Mouse (Mus musculus): ENCODE measurements around the gene Clstn1. TPM values are rescaled to one million over a fixed set of nuclear protein-coding genes. Genes with fewer than 3 reads are reported as not detected.
A peak's percentile ranks its signal among the peaks of the same experiment; 100 is the strongest.

Gene Clstn1
- polyA plus RNA-seq, 1 experiment from 2014 or later: 41.8 TPM

DNA sequence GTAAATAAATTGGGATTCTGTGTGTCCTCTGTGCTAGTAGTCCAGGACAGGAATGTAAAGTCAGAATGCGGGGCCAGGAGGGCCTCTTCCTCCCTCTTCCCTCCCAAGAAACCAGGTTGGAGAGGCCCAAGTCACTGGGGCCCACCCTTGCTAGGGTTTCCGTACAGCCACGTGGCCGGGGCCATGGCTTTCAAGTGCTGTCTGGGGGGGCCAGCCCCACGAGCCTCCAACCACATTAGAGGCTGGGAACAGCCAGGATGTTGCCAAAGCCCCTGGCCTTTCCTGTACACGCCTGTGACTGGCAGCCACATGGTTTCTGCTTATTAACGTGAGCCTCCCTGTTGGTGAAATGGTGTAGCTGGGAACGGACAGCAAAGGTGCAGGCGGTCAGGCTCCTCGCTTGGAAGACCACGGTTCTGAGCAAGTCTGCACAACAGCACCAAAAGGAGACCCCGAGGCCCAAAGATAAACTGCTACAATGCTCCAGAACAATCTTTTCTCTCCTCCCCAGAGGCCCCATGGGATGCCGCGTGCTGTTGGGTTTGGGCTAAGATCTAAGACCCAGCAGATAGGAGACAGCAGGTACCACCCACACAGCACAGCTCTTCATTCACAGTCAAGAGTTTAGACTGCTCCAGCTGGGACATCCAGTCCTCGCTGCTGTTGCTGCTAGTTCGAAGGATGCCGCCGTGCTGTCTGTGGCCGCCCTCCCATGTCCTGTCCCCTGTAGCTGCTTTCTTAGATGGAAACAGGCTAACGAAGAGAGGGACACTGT is 62.0 kb downstream of the Clstn1 start:
- WGBS: 81% methylated on average over 20 of the region's 20 CpGs
- H3K4me1 ChIP-seq: 0 out of 2 replicates have a peak, but pooled peaks cover 6% of the 10 kb centered on the region
- H3K4me3 ChIP-seq (replicated peaks): no peak overlapping the region
- H3K4me2 ChIP-seq: no peak overlapping the region
- H3K9ac ChIP-seq: no peak overlapping the region
- ATAC-seq (replicated peaks; ENCODE audit: low FRiP score): no peak
- H3K27ac ChIP-seq: no peak overlapping the region
- no peaks in the 10 kb centered on the region for H3K9me3 ChIP-seq (replicated peaks)
- no peaks in the 10 kb centered on the region for H3K27me3 ChIP-seq
- peaks cover 74% of the 10 kb centered on the region for H3K36me3 ChIP-seq

DNA sequence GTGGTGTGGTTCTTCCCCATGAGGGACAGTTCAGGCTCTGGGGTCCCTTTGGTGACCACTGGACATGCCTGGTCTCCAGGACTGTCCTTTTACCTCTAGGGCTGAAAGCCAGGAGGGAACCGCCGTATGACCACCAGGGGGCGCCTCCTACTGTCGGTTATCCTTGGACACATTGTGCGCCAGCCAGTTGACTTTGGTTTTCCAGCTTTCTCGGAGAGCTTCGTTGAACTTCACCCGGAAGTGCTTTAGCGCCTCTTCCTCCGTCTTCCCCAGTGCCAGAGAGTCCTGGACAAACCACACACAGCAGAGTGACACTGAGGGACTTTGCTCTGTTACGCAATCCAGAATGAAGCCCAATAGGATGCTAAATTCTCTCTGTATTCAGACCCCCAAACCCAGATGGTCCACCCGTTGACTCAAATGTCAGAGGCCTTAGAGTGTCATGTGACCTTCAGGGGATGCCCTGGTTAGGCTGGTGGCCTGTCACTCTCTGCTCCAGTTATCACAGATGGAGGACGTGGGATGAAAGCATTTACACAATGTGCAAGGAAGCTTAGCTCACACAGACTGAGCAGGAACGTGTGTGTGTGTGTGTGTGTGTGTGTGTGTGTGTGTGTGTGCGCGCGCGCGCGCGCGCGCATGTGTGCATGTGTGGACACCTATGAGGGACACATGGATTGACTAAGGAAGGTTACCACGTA is 64.4 kb downstream of the Clstn1 start:
- Histone ChIP-seq H3K4me3 (replicated peaks) (no peak overlapping the region), H3K9ac (no peak overlapping the region), H3K27ac (no peak overlapping the region), H3K27me3 (no peaks in the 10 kb centered on the region), H3K9me3 (replicated peaks) (no peaks in the 10 kb centered on the region), H3K4me1 (0 out of 2 replicates have a peak, but pooled peaks cover 6% of the 10 kb centered on the region), H3K36me3 (peaks cover 53% of the 10 kb centered on the region), H3K4me2 (no peak overlapping the region)
- 68% methylated on average over 24 of the region's 24 CpGs for WGBS
- 0 out of 2 replicates have a peak, but pooled peaks have one; percentile 20 for ATAC-seq (replicated peaks; ENCODE audit: low FRiP score)

DNA sequence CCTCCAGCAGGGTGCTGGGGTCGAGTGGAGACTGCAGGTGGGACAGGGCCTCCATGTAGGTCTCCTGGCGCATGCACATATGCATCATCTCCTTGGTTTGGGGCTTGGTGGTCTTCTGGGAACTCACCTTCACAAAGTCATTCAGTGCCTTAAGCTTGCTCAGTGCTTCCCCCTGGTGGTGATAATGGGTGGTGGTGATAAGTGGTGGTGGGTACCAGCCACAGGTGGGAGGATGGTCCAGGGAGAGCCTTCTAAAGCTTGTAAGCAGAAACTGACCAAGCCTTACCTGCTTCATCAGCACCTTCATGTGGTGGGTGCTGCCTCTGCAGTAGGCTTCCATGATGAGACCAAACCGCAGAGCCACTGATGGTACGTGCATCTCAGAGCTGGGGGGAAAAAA is 68.0 kb downstream of the Clstn1 start:
- no peak overlapping the region for H3K27ac ChIP-seq
- H3K4me2 ChIP-seq: no peak overlapping the region

DNA sequence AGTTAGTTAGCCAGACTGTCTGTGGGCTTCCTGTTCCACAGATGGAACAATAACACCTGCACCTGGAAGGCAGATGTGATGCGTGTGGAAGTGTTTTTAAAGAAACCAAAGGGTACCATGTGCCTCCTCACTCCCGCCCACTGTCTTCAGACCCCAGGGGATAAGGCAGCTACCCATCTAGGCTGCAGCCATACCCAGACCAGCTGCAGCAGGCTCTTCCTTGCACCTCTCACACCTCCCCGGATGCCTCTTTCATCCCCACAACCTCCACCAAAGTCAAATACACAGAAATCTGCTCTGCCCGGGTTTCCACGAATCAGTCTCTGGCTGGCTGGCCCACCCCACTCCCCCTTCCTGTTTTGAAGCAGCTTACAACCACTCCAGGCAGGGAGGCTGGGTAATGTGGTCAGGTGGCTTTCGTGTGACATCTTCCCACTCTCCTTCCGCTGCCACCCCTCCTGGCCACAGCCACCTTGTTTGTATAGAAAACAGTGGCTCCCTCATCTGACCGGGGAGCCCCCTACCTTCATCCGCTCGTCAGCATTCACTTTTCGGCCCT is 71.7 kb downstream of the Clstn1 start:
- Histone ChIP-seq H3K9ac (no peak overlapping the region), H3K4me3 (replicated peaks) (no peak overlapping the region), H3K9me3 (replicated peaks) (no peaks in the 10 kb centered on the region), H3K27ac (no peak overlapping the region), H3K4me2 (no peak overlapping the region), H3K36me3 (0 out of 2 replicates have a peak, but pooled peaks cover 4% of the 10 kb centered on the region), H3K4me1 (no peaks in the 10 kb centered on the region), H3K27me3 (no peaks in the 10 kb centered on the region)
- 70% methylated on average over 11 of the region's 11 CpGs for WGBS
- ATAC-seq (replicated peaks; ENCODE audit: low FRiP score): no peak

More for the DNA sequence above, 68.0 kb downstream of the Clstn1 start:
- H3K36me3 ChIP-seq: peaks cover 17% of the 10 kb centered on the region
- no peak for ATAC-seq (replicated peaks; ENCODE audit: low FRiP score)
- no peaks in the 10 kb centered on the region for H3K4me1 ChIP-seq
- no peak overlapping the region for H3K4me3 ChIP-seq (replicated peaks)
- H3K9ac ChIP-seq: no peak overlapping the region
- WGBS: 92% methylated on average over 4 of the region's 4 CpGs
- H3K9me3 ChIP-seq (replicated peaks): no peaks in the 10 kb centered on the region
- no peaks in the 10 kb centered on the region for H3K27me3 ChIP-seq

DNA sequence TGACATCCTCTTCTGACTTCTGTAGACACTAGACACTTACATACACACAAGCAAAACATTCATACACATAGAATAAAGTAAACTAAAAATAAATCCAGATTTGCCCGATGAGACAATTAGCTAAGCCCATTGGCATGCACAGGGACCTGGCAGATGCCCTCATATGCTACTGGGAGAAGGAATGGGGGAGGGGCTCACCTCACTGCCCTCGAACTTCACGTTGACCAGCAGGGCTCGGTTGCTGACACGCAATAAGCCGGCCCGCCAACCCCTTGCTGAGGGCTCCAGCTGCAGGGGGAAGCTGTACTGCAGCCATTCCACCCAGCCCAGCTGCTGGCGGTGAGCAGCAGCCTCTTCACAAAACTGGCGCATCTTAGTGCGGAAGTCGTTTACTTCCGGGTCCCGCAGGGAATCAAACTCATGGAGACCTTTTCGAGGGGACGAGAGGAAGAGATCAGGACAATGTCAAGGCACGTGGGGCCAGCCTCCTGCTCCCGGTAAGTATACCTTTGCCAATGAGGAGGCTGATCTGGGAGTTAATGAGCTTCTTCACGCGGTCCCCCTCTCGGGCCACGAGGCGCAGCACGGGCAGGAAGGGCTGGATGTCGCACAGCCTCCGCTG is 73.3 kb downstream of the Clstn1 start:
- no peak overlapping the region for H3K9ac ChIP-seq
- H3K4me1 ChIP-seq: peaks cover 7% of the 10 kb centered on the region; the same call in 1 of the 2 replicates
- no peak overlapping the region for H3K27ac ChIP-seq
- no peak overlapping the region for H3K4me3 ChIP-seq (replicated peaks)
- no peaks in the 10 kb centered on the region for H3K36me3 ChIP-seq
- no peak overlapping the region for H3K4me2 ChIP-seq
- 71% methylated on average over 25 of the region's 25 CpGs for WGBS
- no peaks in the 10 kb centered on the region for H3K9me3 ChIP-seq (replicated peaks)
- ATAC-seq (replicated peaks; ENCODE audit: low FRiP score): no peak
- H3K27me3 ChIP-seq: no peaks in the 10 kb centered on the region

DNA sequence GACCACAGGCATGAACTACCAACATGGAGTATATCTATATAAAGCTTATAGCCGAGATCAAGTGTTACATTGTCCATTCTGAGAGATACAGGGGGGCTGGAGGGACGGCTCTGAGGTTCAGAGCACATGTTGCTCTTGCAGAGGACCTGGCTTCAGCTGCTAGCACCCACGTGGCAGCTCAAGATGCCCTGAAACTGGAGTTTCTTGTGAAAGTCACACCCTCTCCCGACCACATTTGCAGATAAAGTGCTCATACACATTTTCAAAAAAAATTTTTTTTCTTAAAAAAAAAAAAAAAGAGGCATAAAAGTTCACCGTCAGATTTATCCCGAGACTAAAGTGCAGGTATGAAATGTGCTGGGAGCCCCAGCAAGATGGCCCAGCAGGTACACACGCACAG is 74.3 kb downstream of the Clstn1 start:
- Histone ChIP-seq H3K4me3 (replicated peaks) (no peak overlapping the region), H3K4me1 (peaks cover 7% of the 10 kb centered on the region; the same call in 1 of the 2 replicates), H3K4me2 (no peak overlapping the region), H3K36me3 (no peaks in the 10 kb centered on the region), H3K27ac (no peak overlapping the region), H3K27me3 (no peaks in the 10 kb centered on the region), H3K9ac (no peak overlapping the region), H3K9me3 (replicated peaks) (no peaks in the 10 kb centered on the region)
- ATAC-seq (replicated peaks; ENCODE audit: low FRiP score): no peak
- 84% methylated on average over 7 of the region's 7 CpGs for WGBS

DNA sequence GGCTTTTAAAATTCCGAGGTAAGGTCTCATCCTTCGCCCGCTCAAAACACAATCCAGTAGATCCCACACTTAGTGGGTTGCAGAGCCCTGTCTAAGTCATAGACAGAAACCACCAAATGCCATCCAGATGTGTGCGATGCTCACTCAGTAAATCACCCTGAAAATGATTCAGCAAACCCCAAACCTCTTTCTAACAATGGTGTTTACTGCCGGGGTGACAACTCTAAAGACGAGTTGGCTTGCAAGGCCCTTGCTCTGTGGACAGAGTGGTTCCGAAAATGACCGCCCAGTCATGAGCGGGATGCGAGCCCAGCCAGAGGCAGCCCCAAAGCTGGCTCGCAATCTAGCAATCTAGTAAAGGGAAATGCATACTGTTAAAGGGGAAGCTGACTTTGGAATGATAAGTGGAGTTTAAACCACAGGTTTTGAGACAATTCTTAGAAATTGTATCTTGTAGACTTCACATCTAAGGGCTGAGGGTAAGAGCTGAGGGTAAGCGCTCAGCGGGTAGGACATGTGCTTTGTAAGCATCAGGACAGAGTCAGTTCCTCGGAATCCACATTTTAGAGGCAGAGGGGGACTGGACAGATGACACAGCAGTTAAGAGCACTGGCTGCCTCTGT is 75.8 kb downstream of the Clstn1 start:
- no peaks in the 10 kb centered on the region for H3K36me3 ChIP-seq
- H3K9me3 ChIP-seq (replicated peaks): no peaks in the 10 kb centered on the region
- H3K4me3 ChIP-seq (replicated peaks): no peak overlapping the region
- no peak overlapping the region for H3K4me2 ChIP-seq
- ATAC-seq (replicated peaks; ENCODE audit: low FRiP score): no peak
- H3K4me1 ChIP-seq: peaks cover 7% of the 10 kb centered on the region; the same call in 1 of the 2 replicates
- H3K27me3 ChIP-seq: no peaks in the 10 kb centered on the region
- no peak overlapping the region for H3K9ac ChIP-seq
- no peak overlapping the region for H3K27ac ChIP-seq
- WGBS: 87% methylated on average over 14 of the region's 14 CpGs

DNA sequence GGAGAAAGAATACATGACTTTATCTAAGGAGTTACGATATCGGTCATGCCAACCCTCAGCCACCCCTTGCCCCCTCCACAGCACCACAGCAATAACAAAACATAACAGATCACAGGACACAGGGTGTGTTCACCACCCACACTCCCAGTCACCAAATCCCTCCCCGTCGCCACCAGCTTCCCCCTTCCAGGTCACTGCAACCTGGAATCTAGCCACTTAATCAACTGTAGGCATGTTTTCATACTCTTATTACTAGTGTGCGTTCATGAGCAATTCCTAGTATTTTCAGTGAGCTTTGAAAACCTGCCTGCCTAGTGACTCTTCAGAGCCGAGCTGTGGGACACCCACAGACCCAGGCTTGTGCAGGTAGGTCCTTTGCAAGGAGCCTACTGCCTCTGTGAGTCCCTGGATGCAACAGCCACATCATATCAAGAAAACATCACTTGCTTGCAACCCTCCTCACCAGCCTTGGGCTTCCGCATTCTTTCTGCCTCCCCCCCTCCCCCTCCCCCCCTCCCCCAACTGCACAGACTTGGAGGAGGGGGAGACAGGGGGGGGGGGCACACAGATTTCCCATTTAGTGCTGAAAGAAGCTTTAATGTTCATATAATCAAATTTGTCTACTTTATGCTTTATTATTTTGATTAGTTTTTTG is 77.7 kb downstream of the Clstn1 start:
- Histone ChIP-seq H3K4me3 (replicated peaks) (no peak overlapping the region), H3K9me3 (replicated peaks) (no peaks in the 10 kb centered on the region), H3K27ac (no peak overlapping the region), H3K4me1 (peaks cover 7% of the 10 kb centered on the region; the same call in 1 of the 2 replicates), H3K4me2 (no peak overlapping the region), H3K27me3 (no peaks in the 10 kb centered on the region), H3K9ac (no peak overlapping the region), H3K36me3 (no peaks in the 10 kb centered on the region)
- 63% methylated on average over 7 of the region's 7 CpGs for WGBS
- no peak for ATAC-seq (replicated peaks; ENCODE audit: low FRiP score)

DNA sequence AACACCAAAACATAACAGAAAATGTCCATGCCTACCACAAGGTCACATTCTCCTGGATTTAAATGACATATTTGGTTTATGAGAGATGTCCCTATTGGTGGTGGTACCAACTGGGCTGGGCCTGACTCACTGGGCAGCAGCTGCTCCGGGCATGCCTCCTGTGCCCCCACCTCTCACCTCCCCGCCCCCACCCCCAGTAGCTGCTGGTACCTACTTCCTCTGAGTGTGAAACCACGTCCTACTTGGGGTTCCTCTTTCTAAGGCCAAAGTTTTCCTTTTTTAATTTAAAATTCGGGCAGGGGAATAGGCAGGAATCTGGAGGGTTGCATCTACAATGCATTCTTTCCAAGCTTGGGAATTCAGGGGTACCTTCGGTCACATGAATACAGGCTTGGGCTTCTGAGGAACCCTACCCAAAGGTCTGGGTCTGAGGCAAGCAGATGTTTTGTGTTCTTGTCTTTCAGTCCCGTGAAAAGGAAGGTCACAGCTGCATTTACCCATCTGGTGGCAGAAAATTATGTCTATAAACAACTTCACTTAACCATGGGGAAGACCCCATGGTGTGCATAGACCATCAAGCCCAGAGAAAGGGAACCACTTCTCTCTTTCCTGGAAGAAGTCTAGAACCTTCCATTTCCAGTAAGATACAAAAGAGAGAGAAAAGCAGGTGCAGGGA is 78.9 kb downstream of the Clstn1 start:
- H3K9ac ChIP-seq: no peak overlapping the region
- H3K27me3 ChIP-seq: no peaks in the 10 kb centered on the region
- no peaks in the 10 kb centered on the region for H3K9me3 ChIP-seq (replicated peaks)
- H3K4me1 ChIP-seq: peaks cover 7% of the 10 kb centered on the region; the same call in 1 of the 2 replicates
- ATAC-seq (replicated peaks; ENCODE audit: low FRiP score): no peak
- 75% methylated on average over 6 of the region's 6 CpGs for WGBS
- no peak overlapping the region for H3K4me3 ChIP-seq (replicated peaks)
- no peaks in the 10 kb centered on the region for H3K36me3 ChIP-seq
- no peak overlapping the region for H3K27ac ChIP-seq
- no peak overlapping the region for H3K4me2 ChIP-seq

DNA sequence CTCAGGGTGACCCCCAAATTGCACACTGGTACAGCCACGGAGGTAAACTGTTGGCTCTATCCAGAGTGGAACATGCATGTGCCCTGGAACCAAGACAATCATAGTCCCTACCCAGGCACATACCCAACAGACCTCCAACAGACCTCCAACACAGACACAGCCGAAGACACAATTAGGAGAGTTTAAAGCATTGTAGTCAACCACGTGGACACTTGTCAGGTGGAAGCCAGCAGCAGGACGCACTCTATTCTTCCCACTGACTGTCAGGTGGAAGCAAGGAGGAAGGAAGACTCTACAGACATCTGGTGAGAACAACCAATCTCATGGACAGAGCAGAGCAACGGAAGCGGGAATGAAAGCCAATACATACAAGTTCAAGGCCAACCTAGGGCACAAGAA is 79.4 kb downstream of the Clstn1 start:
- H3K36me3 ChIP-seq: no peaks in the 10 kb centered on the region
- H3K9ac ChIP-seq: no peak overlapping the region
- H3K27me3 ChIP-seq: no peaks in the 10 kb centered on the region
- peaks cover 7% of the 10 kb centered on the region; the same call in 1 of the 2 replicates for H3K4me1 ChIP-seq
- no peak overlapping the region for H3K27ac ChIP-seq
- ATAC-seq (replicated peaks; ENCODE audit: low FRiP score): no peak
- no peak overlapping the region for H3K4me2 ChIP-seq
- H3K4me3 ChIP-seq (replicated peaks): no peak overlapping the region
- H3K9me3 ChIP-seq (replicated peaks): no peaks in the 10 kb centered on the region
- WGBS: 91% methylated on average over 6 of the region's 6 CpGs

DNA sequence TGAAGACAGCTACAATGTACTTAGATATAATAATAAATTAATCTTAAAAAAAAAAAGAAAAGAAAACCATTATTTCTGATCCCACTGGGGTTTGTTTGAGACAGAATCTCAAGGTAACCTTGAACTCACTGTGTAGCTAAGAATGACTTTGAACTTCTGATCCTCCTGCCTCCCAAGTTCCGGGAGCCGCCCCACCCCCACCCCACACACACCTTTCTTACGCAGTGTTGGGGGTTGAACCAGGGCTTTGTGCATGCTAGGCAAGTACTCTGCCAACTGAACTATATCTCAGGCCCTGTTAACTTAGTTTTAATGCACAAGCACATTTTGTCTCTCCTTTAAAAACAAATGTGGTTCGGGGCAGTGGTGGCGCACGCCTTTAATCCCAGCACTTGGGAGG is 84.9 kb downstream of the Clstn1 start:
- peaks cover 27% of the 10 kb centered on the region for H3K27me3 ChIP-seq
- H3K9ac ChIP-seq: no peak overlapping the region
- 94% methylated on average over 6 of the region's 6 CpGs for WGBS
- no peaks in the 10 kb centered on the region for H3K36me3 ChIP-seq
- peaks cover 14% of the 10 kb centered on the region for H3K4me1 ChIP-seq
- H3K4me3 ChIP-seq (replicated peaks): no peak overlapping the region
- no peak for ATAC-seq (replicated peaks; ENCODE audit: low FRiP score)
- H3K27ac ChIP-seq: no peak overlapping the region
- H3K4me2 ChIP-seq: no peak overlapping the region
- H3K9me3 ChIP-seq (replicated peaks): no peaks in the 10 kb centered on the region
